8 mouse cellular contexts compared by ENCODE assay signal in genomic region chr6:108055041-108055440, GRCm38 (mm10). TPM values are rescaled to one million over a fixed set of nuclear protein-coding genes. Genes with fewer than 3 reads are reported as not detected.
DNase-seq lines count a peak whose midpoint lies in the region; TF ChIP-seq lines count a peak whose summit lies in the region.
"Not testable (repeated sequence)": the region's sequence is repeated elsewhere in the genome, so short reads cannot be mapped to it uniquely, and the experiment has no call there.

No protein-coding gene starts in this region.

- H3K9ac ChIP-seq in ES-E14 (ENCODE audit: insufficient read depth, low read depth, low read length, poor library complexity, severe bottlenecking); heart, adult 2 months (ENCODE audit: low read depth, low read length): not testable (repeated sequence)

- H3K4me3 ChIP-seq in ES-E14 (ENCODE audit: insufficient read depth in 1 of 2, low read depth in 1 of 2, low read length in 2 of 2, poor library complexity in 1 of 2, severe bottlenecking in 1 of 2); heart, adult 2 months; lung, adult 2 months (replicated peaks; ENCODE audit: extremely low read depth, low read depth, low read length): not testable (repeated sequence)

- not testable (repeated sequence) for H3K4me1 ChIP-seq in ES-E14 (ENCODE audit: control insufficient read depth in 2 of 2, insufficient read depth in 2 of 2, low read length in 2 of 2, poor library complexity in 1 of 2); heart, adult 2 months (ENCODE audit: control insufficient read depth, insufficient read depth, low read length); lung, adult 2 months (ENCODE audit: control insufficient read depth, insufficient read depth, low read length)

- TF ChIP-seq EP300 in heart, adult 2 months (IDR thresholded peaks at IDR 0.05; ENCODE audit: insufficient read depth, low read depth, low read length): peak; percentile 68; the same call in 1 of the 2 replicates

- TF ChIP-seq CTCF in heart, adult 2 months (IDR thresholded peaks at IDR 0.05): peak; percentile 83
- TF ChIP-seq CTCF in lung, adult 2 months (IDR thresholded peaks at IDR 0.05; ENCODE audit: insufficient read depth, low read length): peak; percentile 93

- intact Hi-C loops in heart, adult 2 months (cut with DNase I): loop anchor here (2.0 kb wide), 1 partner anchor 1250 kb away; no protein-coding TSS in a partner anchor

- in situ Hi-C loops in ES-E14 (cut with MboI; ENCODE audit: low sequenced_read_pairs in 2 of 2, unreplicated experiment in 2 of 2): loop anchor here in 1 of 2 experiments (25.0 kb wide), 1 partner anchor 1268 kb away; no protein-coding TSS in a partner anchor

- not testable (repeated sequence) for TF ChIP-seq POLR2A in heart, adult 2 months (IDR thresholded peaks at IDR 0.05; ENCODE audit: insufficient read depth, low read depth, low read length); lung, adult 2 months (IDR thresholded peaks at IDR 0.05; ENCODE audit: borderline replicate concordance, extremely low read depth, low read depth, low read length)

- H3K27ac ChIP-seq in ES-E14 (ENCODE audit: insufficient read depth, low read depth, low read length, poor library complexity, severe bottlenecking); heart, adult 2 months: not testable (repeated sequence)

- not testable (repeated sequence) for H3K36me3 ChIP-seq in ES-E14 (ENCODE audit: control insufficient read depth, insufficient read depth, low read length, poor library complexity, severe bottlenecking); heart, adult 2 months (ENCODE audit: control insufficient read depth, insufficient read depth, low read length)

- not testable (repeated sequence) for H3K79me2 ChIP-seq in heart, adult 2 months (replicated peaks; ENCODE audit: control insufficient read depth, insufficient read depth, low read length)

- H3K27me3 ChIP-seq in heart, adult 2 months (ENCODE audit: control insufficient read depth, insufficient read depth, low read length): not testable (repeated sequence)

- peak; percentile 19 for DNase-seq in ES-E14 (ENCODE audit: low read depth, low spot score)
- peak; percentile 87 for DNase-seq in brain, adult 2 months (ENCODE audit: low read depth, low spot score)
- peak; percentile 37 for DNase-seq in embryo, embryonic 11.5 days (ENCODE audit: low read depth, low spot score)
- DNase-seq in heart, adult 2 months: peak; percentile 11 to 49
- peak; percentile 41 for DNase-seq in kidney, postnatal 14 days
- DNase-seq in lung, adult 2 months: peak; percentile 30
- peak; percentile 31 for DNase-seq in ovary, postnatal 14 days (ENCODE audit: low spot score)
- peak; percentile 23 for DNase-seq in thymus, postnatal 14 days

- WGBS in heart, adult 2 months: 7% methylated on average over 2 of the region's 2 CpGs
- 3% methylated on average over 2 of the region's 2 CpGs for WGBS in lung, adult 2 months

- H3K9me3 ChIP-seq in ES-E14 (ENCODE audit: control insufficient read depth, insufficient read depth, low read depth, low read length): not testable (repeated sequence)

TF ChIP-seq in ES-E14, 5 proteins besides CTCF, POLR2A, EP300 and RAD21:
- TF ChIP-seq ZC3H11A (IDR thresholded peaks at IDR 0.05; ENCODE audit: borderline replicate concordance, low read depth, low read length) (peak; percentile 85), MAFK (IDR thresholded peaks at IDR 0.05; ENCODE audit: insufficient read depth, low read depth, low read length) (peak; percentile 64)
TF ChIP-seq in ES-E14: peak in this region for 2; not testable (repeated sequence) for 3.

RNA-seq across cellular contexts. Expression of gene Setmar, which starts 9.8 kb away (rescaled TPM):
- 3.2 and 3.3 TPM in 2 replicates for total RNA-seq in ES-E14 (2012; rRNA removed)
- total RNA-seq in heart, adult 2 months (2021): 1 to 10 TPM; 3.2 to 3.8 TPM
- 1.6 and 3.5 TPM in 2 replicates for polyA plus RNA-seq in heart, adult 2 months (2012; rRNA removed)
- 1.5 and 2.9 TPM in 2 replicates for polyA plus RNA-seq in lung, adult 2 months (2012; rRNA removed)

Comparison
In these comparisons a context has a peak if more than half of its experiments do, and no peak if none do; other contexts are left out.
1. DNase-seq: peak in every context shown above with its lines; median percentile 87 in brain, adult 2 months; 41 in kidney, postnatal 14 days; 37 in embryo, embryonic 11.5 days; 31 in ovary, postnatal 14 days; 30 in heart, adult 2 months; 30 in lung, adult 2 months; 23 in thymus, postnatal 14 days; 19 in ES-E14.